Mouse (Mus musculus): ENCODE data around the gene 4931414P19Rik.

GRCm38 (mm10) chr14:54624976-54625375, 19.2 kb upstream of the 4931414P19Rik start:
- TF ChIP-seq POLR2A (IDR thresholded peaks at IDR 0.05; ENCODE audit: borderline replicate concordance, control insufficient read depth, low read depth, low read length): no peak
- TF ChIP-seq CTCF (IDR thresholded peaks at IDR 0.05; ENCODE audit: control insufficient read depth, insufficient read depth, low read length): no peak
